Mouse (Mus musculus) hematopoietic stem cell, adult 5-6 weeks (primary cell): ENCODE measurements around the gene C1ql1. TPM values are rescaled to one million over a fixed set of nuclear protein-coding genes. Genes with fewer than 3 reads are reported as not detected.

Experiments
- total RNA-seq: library from RNA; stranded (forward); fragments of 172-1452, 232-1000 nt; gene quantifications from 2 replicates; pipeline ENCODE4 v1.2.3, GENCODE M21; 2017

C1ql1 gene
- total RNA-seq, 1 experiment from 2014 or later: not detected

Other genes starting within 250 kb of the C1ql1 start
- gene Ccdc43, start 248.9 kb downstream of the C1ql1 start, total RNA-seq: 46.5 and 51.1 TPM in 2 replicates
- gene Adam11, start 185.2 kb downstream of the C1ql1 start, total RNA-seq: 3.5 and 4.1 TPM in 2 replicates
- gene Gjc1, start 127.0 kb downstream of the C1ql1 start, total RNA-seq: 0.31 TPM in 1 of 2 replicates, not detected in the other
- not detected in 2 replicates for gene Higd1b, start 110.8 kb downstream of the C1ql1 start, total RNA-seq
- gene Eftud2, start 65.7 kb downstream of the C1ql1 start, total RNA-seq: 116 and 122 TPM in 2 replicates
- 1.5 TPM in 1 of 2 replicates, not detected in the other for gene Ccdc103, start 65.5 kb downstream of the C1ql1 start, total RNA-seq
- not detected in 2 replicates for gene Fam187a, start 61.5 kb downstream of the C1ql1 start, total RNA-seq
- 0.55 TPM in 1 of 2 replicates, not detected in the other for gene Gfap, start 45.8 kb downstream of the C1ql1 start, total RNA-seq
- 18.7 and 19.4 TPM in 2 replicates for gene Kif18b, start 21.6 kb downstream of the C1ql1 start, total RNA-seq
- 26.8 and 33.6 TPM in 2 replicates for gene Nmt1, start 81.5 kb upstream of the C1ql1 start, total RNA-seq
- gene Dcakd, start 81.6 kb upstream of the C1ql1 start, total RNA-seq: 18.0 and 21.1 TPM in 2 replicates
- 0.15 and 0.75 TPM in 2 replicates for gene Plcd3, start 155.0 kb upstream of the C1ql1 start, total RNA-seq
- gene Acbd4, start 155.0 kb upstream of the C1ql1 start, total RNA-seq: 8.6 and 16.8 TPM in 2 replicates
- gene Hexim1, start 169.5 kb upstream of the C1ql1 start, total RNA-seq: 34.1 and 55.9 TPM in 2 replicates
- 1.1 and 2.4 TPM in 2 replicates for gene Hexim2, start 185.7 kb upstream of the C1ql1 start, total RNA-seq
- 47.6 and 62.4 TPM in 2 replicates for gene Fmnl1, start 224.4 kb upstream of the C1ql1 start, total RNA-seq